Mouse (Mus musculus) kidney, adult 2 months (tissue): ENCODE results near the gene Anpep.

Source experiments
- CTCF ChIP-seq: fragments of 200-500 bp; conservative IDR thresholded peaks from 2 replicates; pipeline ENCODE4 v1.5.1; 2011; ENCODE audit warnings: low read depth, mild to moderate bottlenecking, control low read depth, low read length, moderate library complexity, mixed read lengths; ENCODE audit not compliant: insufficient read depth, insufficient read length
- POLR2A ChIP-seq: fragments of 200-500 bp; IDR thresholded peaks from one replicate; pipeline ENCODE4 v1.6.1; 2011; ENCODE audit warnings: low read depth, low read length, control low read depth

GRCm38 (mm10) chr7:79786295-79786694 lies 74.6 kb downstream of the Anpep start:
- no peak for TF ChIP-seq POLR2A
- peak; percentile 76 for TF ChIP-seq CTCF
